Mouse (Mus musculus) testis, adult 2 months (tissue): Measurements from ENCODE around the gene Sphk2. TPM values are rescaled to one million over a fixed set of nuclear protein-coding genes. Genes with fewer than 3 reads are reported as not detected.

ENCODE experiments used
- H3K27ac ChIP-seq: fragments of 200-500 bp; 2 replicates; pipeline ENCODE4 v1.5.1; 2012; ENCODE audit warnings: low read depth, low read length; ENCODE audit not compliant: control insufficient read depth, insufficient read depth
- H3K27me3 ChIP-seq: fragments of 200-500 bp; 2 replicates; pipeline ENCODE4 v1.6.1; 2012; ENCODE audit warnings: mild to moderate bottlenecking, low read length, moderate library complexity; ENCODE audit not compliant: control insufficient read depth, insufficient read depth
- H3K36me3 ChIP-seq: fragments of 200-500 bp; 2 replicates; pipeline ENCODE4 v1.6.1; 2012; ENCODE audit warnings: mild to moderate bottlenecking, low read length; ENCODE audit not compliant: control insufficient read depth, insufficient read depth
- H3K4me1 ChIP-seq: fragments of 200-500 bp; 2 replicates; pipeline ENCODE4 v1.6.1; 2012; ENCODE audit warnings: low read length; ENCODE audit not compliant: control insufficient read depth, insufficient read depth
- H3K4me3 ChIP-seq: fragments of 200-500 bp; 2 replicates; pipeline ENCODE4 v1.5.1; 2012; ENCODE audit warnings: low read depth, mild to moderate bottlenecking, low read length, moderate library complexity, mixed read lengths; ENCODE audit not compliant: control insufficient read depth
- CTCF ChIP-seq: fragments of 200-500 bp; IDR thresholded peaks from 2 replicates; pipeline ENCODE4 v1.5.1; 2012; ENCODE audit warnings: low read depth, mild to moderate bottlenecking, inconsistent platforms, low read length, moderate library complexity; ENCODE audit not compliant: control insufficient read depth, insufficient read depth, insufficient replicate concordance
- POLR2A ChIP-seq: fragments of 200-500 bp; IDR thresholded peaks from 2 replicates; pipeline ENCODE4 v1.6.1; 2012; ENCODE audit warnings: low read depth, mild to moderate bottlenecking, inconsistent platforms, low read length, moderate library complexity; ENCODE audit not compliant: control insufficient read depth
- polyA plus RNA-seq: library from polyadenylated mRNA; depleted of rRNA; stranded (reverse); fragments of >200 nt; gene quantifications from 2 replicates; pipeline ENCODE4 v1.2.3, GENCODE M21; 2012

Gene Sphk2
- polyA plus RNA-seq, 1 experiment = 33.4 TPM

DNA sequence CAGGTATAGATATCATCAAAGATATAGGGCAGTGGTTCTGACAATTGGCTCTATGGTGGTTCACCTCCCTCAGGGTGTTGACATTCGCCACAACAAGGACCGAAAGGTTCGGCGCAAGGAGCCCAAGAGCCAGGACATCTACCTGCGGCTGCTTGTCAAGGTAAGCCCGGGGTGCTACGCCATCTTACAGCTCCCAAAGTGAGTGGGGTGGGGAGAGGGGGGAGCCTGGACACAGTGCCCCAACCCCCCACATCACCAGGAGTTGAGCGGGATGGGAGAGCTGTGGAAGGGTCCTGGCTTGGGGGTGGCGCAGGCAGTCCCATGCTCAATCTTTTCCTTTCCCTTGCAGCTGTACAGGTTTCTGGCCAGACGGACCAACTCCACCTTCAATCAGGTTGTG, 1.4 kb upstream of the Sphk2 start:
- no peak overlapping the region for H3K4me3 ChIP-seq
- no peaks in the 10 kb centered on the region for H3K27me3 ChIP-seq
- no peak for TF ChIP-seq POLR2A
- TF ChIP-seq CTCF = no peak
- no peaks in the 10 kb centered on the region for H3K36me3 ChIP-seq
- no peak overlapping the region for H3K27ac ChIP-seq
- peaks cover 15% of the 10 kb centered on the region for H3K4me1 ChIP-seq

DNA sequence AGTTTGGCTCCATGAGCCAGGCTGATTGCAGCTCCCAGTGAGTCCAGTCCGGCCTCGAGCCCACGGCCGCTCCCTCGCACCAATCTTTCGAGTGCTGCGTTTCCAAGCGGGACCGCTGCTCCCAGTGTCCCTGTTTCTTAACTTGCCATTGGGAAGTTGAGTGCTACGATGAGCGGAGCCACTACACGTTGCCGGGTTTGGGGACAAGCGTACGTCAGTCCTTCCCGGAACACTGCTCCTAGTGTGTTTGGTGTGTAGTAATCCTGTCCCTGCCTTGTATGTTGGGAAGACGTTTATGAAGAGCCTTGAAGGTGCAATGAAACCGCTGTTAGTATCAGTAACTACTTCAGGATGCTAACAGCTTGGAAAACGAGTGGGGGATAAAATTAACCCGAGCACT, 529 bp upstream of the Sphk2 start:
- H3K4me3 ChIP-seq = peak overlapping the region; percentile 94
- no peak for TF ChIP-seq POLR2A
- H3K4me1 ChIP-seq = peaks cover 16% of the 10 kb centered on the region
- H3K27ac ChIP-seq = peak overlapping the region; percentile 36
- no peaks in the 10 kb centered on the region for H3K27me3 ChIP-seq
- peaks cover 2% of the 10 kb centered on the region for H3K36me3 ChIP-seq

DNA sequence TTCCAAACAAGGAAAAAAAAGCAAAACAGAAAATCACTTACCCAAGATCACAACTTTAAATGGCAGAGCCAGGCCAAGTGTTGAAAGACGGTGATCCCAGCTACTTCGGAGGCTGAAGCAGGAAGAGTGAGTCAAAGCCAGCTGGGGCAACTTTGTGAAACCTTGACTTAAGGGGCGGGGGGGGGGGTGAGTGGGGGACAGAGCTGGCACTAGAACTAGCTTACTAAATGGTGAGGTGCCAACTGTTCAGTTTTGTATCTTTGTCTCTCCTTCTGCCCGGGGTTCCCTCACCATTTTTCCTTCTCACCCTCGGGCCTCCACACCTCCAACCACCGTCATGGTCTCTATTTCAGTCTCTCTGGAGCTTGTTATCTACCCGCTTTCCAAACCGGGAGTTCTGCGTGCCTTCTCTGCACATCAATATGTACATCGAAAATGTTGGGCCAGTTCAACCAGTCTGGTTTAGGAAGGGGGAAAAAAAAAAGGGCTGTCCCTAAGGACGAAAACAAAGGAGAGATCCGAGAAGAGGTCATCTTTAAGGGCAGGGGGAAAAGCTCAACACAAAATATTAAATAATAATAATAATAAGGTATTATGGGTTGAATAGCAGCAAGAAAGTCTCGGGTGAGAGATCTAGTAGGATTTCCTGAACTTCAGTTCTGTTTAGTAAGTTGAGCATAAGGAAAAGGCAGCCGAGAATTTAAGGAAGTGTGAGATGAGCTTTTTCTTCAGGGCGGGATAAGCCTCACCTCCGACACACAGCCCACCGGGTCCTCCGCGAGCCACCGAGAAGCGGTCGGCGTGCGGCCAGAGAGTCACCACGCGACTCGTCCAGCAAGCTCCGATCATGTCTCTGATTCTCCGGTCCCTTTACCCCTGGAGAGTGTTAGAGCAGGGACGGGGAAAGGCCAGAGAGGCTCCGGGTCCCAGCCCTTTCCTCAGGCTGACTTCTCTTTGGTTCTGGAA, 567 bp downstream of the Sphk2 start:
- TF ChIP-seq POLR2A (no peak), CTCF (no peak)
- peaks cover 4% of the 10 kb centered on the region for H3K36me3 ChIP-seq
- H3K4me1 ChIP-seq = peaks cover 16% of the 10 kb centered on the region
- peak overlapping the region; percentile 94 for H3K4me3 ChIP-seq
- H3K27ac ChIP-seq = peak overlapping the region; percentile 92
- no peaks in the 10 kb centered on the region for H3K27me3 ChIP-seq

DNA sequence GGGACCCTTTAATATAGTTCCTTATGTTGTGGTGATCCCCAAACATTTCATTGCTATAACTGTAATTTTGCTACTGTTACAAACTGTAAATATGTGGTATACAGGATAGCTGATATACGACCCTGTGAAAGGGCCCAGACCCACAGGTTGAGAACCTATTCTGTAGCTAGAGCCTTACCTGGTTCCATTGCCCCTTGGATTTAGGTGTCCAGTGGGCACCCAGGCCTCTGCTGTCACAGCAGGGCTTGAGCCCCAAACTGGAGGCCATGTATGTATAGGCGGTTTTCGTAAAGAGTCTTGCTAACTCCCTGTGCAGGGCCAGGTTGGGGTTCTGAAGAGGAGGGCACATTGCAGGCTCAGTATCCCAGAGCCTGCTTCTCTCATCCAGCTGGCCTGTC, 1.3 kb downstream of the Sphk2 start:
- Histone ChIP-seq H3K4me3 (peak overlapping the region; percentile 94), H3K36me3 (peaks cover 4% of the 10 kb centered on the region), H3K27me3 (no peaks in the 10 kb centered on the region), H3K4me1 (peaks cover 20% of the 10 kb centered on the region), H3K27ac (no peak overlapping the region)
- no peak for TF ChIP-seq CTCF
- no peak for TF ChIP-seq POLR2A

DNA sequence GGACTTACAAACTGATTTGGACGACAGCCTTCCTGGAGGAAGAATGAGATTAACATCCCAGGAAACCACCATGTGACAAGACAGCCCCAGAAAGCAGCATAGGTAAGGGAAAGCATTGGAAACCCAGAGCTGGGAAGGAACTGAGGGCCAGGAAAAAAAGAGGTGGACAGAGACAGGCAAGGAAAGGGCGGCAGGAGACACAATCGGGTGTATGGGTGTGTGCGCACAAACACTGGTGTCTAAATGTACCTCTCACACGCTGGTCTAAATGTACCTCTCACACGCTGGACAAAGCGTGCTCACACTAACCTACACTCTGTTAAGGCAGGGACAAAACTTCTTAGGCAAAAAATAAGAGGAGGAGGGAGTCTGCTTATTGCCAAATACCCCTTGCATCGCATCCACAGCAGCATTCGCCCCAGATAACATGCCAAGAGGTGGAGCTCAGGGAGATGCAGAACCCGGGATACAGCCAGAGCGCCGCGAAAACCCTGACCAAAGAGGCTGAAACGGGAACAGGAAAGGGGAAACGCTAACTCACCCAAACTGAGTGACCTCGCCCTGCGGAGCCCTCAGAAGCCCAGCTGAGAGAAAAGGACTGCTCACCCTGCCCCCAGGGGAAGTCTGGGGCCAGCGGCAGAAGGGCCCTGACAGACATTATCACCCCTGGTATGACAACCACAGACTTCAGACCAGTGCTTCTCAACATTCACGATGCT, 1.9 kb downstream of the Sphk2 start:
- no peak for TF ChIP-seq CTCF
- no peak for TF ChIP-seq POLR2A
- Histone ChIP-seq H3K4me1 (peaks cover 21% of the 10 kb centered on the region), H3K27ac (peak overlapping the region; percentile 51)

DNA sequence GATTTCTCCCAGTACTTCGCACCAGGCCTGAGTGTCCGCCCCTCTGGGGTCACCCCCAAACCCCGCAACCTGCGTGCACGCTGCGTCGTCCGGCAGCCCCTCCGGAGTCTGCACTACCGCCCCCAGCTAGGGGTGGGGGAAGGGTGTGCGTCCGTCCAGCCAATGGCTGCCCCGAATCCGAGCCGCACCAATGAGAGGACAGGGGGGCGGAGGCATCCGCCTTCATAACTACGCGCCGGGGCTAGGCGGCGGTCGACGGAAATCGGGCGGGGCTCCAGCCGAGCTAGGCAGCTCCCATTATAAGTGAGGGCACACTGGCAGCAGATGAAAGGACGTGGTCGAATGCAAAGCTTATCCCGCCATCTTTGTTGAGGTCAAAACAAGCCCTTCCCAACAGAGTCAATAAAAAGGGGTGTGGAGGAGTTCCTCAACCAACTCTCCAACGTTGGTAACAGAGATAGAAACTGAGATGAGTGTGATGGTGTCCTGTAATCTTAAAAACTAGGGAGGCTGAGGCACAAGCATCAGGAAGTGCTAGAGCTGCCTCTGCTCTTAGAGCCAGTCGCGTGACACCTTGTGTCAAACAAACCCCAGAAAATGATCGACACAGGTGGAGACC, 2.6 kb downstream of the Sphk2 start, which contains the start of gene Rpl18:
TSS of gene Rpl18 (plus strand) at position 368 of the 619 bp plus-strand sequence.
- Histone ChIP-seq H3K4me1 (peaks cover 22% of the 10 kb centered on the region), H3K27ac (peak within 1 kb of the TSS; percentile 75), H3K27me3 (no peaks in the 10 kb centered on the region), H3K4me3 (peak within 1 kb of the TSS; percentile 94), H3K36me3 (peaks cover 4% of the 10 kb centered on the region)
- no peak for TF ChIP-seq CTCF
- peak; percentile 62; the same call in 1 of the 2 replicates for TF ChIP-seq POLR2A

More for the DNA sequence above, 1.9 kb downstream of the Sphk2 start:
- H3K36me3 ChIP-seq = peaks cover 4% of the 10 kb centered on the region
- H3K4me3 ChIP-seq = peak overlapping the region; percentile 94
- no peaks in the 10 kb centered on the region for H3K27me3 ChIP-seq

DNA sequence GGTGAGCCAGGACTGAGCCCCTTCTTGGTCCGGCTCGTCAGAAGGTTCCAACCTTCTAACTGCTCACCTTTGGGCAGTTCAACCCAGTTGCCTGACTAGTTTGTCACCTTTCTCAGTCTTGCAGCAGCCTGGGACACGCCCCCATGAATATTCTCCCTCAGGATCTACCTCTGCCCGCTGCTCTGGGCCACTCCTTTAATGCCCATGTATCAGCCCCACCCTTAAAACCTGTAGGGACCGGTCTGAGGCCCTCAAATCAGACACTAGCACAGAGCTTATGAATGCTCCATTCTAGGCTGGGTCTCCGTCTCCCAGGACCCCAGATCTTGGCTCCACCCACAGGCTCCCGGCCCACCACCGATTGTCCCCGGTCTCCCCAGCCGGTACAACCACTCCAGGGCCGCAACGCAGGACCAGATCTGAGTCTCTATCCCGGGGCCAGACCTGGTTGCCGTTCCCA, 3.1 kb downstream of the Sphk2 start:
- Histone ChIP-seq H3K27ac (peak overlapping the region; percentile 75), H3K4me3 (peak overlapping the region; percentile 94), H3K36me3 (peaks cover 4% of the 10 kb centered on the region), H3K4me1 (peaks cover 23% of the 10 kb centered on the region), H3K27me3 (no peaks in the 10 kb centered on the region)
- TF ChIP-seq POLR2A (no peak), CTCF (no peak)
